Mouse (Mus musculus) intestine, embryonic 15.5 days (tissue): Measurements from ENCODE around the gene Arhgef10l. TPM values are rescaled to one million over a fixed set of nuclear protein-coding genes. Genes with fewer than 3 reads are reported as not detected.

Experiments used
- ATAC-seq: fragments of 200-750 bp; cut with Nextera tagmentation; 2 replicates; pipeline ENCODE4 v1.8.0; 2017; ENCODE audit warnings: moderate TSS enrichment, moderate library complexity
- H3K27ac ChIP-seq: fragments of 300-500 bp; sonication (generic); 2 replicates; pipeline ENCODE4 v1.5.1; 2015; ENCODE audit warnings: mild to moderate bottlenecking, inconsistent platforms
- H3K27me3 ChIP-seq: fragments of 300-500 bp; sonication (generic); replicated peaks from 2 replicates; pipeline ENCODE4 v1.6.1; 2015; ENCODE audit warnings: inconsistent platforms
- H3K36me3 ChIP-seq: fragments of 300-500 bp; sonication (generic); 2 replicates; pipeline ENCODE4 v1.6.1; 2015; ENCODE audit warnings: inconsistent platforms
- H3K4me1 ChIP-seq: fragments of 300-500 bp; sonication (generic); replicated peaks from 2 replicates; pipeline ENCODE4 v1.6.1; 2015; ENCODE audit warnings: inconsistent platforms
- H3K4me2 ChIP-seq: fragments of 300-500 bp; sonication (generic); replicated peaks from 2 replicates; pipeline ENCODE4 v1.6.1; 2015; ENCODE audit warnings: mild to moderate bottlenecking, inconsistent platforms
- H3K4me3 ChIP-seq: fragments of 300-500 bp; sonication (generic); replicated peaks from 2 replicates; pipeline ENCODE4 v1.5.1; 2015; ENCODE audit warnings: inconsistent platforms
- H3K9ac ChIP-seq: fragments of 300-500 bp; sonication (generic); 2 replicates; pipeline ENCODE4 v1.6.1; 2015; ENCODE audit warnings: inconsistent platforms
- H3K9me3 ChIP-seq: fragments of 300-500 bp; sonication (generic); 2 replicates; pipeline ENCODE4 v1.6.1; 2016; ENCODE audit warnings: inconsistent platforms
- WGBS: fragments of 180-500 bp; shearing (Covaris S2); methylation state at CpG from one replicate; pipeline ENCODE4 v1.1.7; 2015; 5-methylcytosine and 5-hydroxymethylcytosine counted together
- polyA plus RNA-seq: library from polyadenylated mRNA; unstranded; fragments of >200 nt; fragmentation: Nextera tagmentation; extraction: Ambion mirVana; gene quantifications from 2 replicates; pipeline ENCODE4 v1.2.1, GENCODE M21; 2015

The Arhgef10l gene
- polyA plus RNA-seq, 1 experiment from 2014 or later = 15.3 TPM

- Histone ChIP-seq H3K4me3 (no peak overlapping the region), H3K27ac (no peak overlapping the region), H3K27me3 (no peaks in the 10 kb centered on the region; the same call in 1 of the 2 replicates), H3K9ac (no peak overlapping the region), H3K4me1 (no peaks in the 10 kb centered on the region), H3K4me2 (no peak overlapping the region), H3K9me3 (no peaks in the 10 kb centered on the region), H3K36me3 (no peaks in the 10 kb centered on the region)
- no peak for ATAC-seq
- 62% methylated on average over 13 of the region's 13 CpGs for WGBS
Measured at GRCm38 (mm10) chr4:140469760-140470452, 195.9 kb downstream of the Arhgef10l start.

GRCm38 (mm10) chr4:140467254-140467791 is 198.5 kb downstream of the Arhgef10l start:
- Histone ChIP-seq H3K4me3 (no peak overlapping the region), H3K27ac (no peak overlapping the region), H3K9ac (no peak overlapping the region), H3K36me3 (no peaks in the 10 kb centered on the region), H3K4me1 (no peaks in the 10 kb centered on the region), H3K27me3 (no peaks in the 10 kb centered on the region; the same call in 1 of the 2 replicates), H3K4me2 (no peak overlapping the region), H3K9me3 (no peaks in the 10 kb centered on the region)
- 63% methylated on average over 17 of the region's 17 CpGs for WGBS
- no peak for ATAC-seq

Other genes with a start within 250 kb of the Arhgef10l start
- gene Rcc2, start 34.5 kb upstream of the Arhgef10l start, polyA plus RNA-seq = 37.8 and 43.8 TPM in 2 replicates
- 0.11 and 0.15 TPM in 2 replicates for gene Padi6, start 76.6 kb upstream of the Arhgef10l start, polyA plus RNA-seq
- 2.3 and 2.7 TPM in 2 replicates for gene Padi4, start 108.2 kb upstream of the Arhgef10l start, polyA plus RNA-seq
- gene Padi3, start 144.6 kb upstream of the Arhgef10l start, polyA plus RNA-seq = 0.40 and 0.42 TPM in 2 replicates
- 0.19 and 0.32 TPM in 2 replicates for gene Padi1, start 179.8 kb upstream of the Arhgef10l start, polyA plus RNA-seq
- gene Padi2, start 240.3 kb upstream of the Arhgef10l start, polyA plus RNA-seq = 3.1 and 3.8 TPM in 2 replicates